Mouse (Mus musculus) heart, embryonic 11.5 days (tissue): ENCODE measurements around the gene Rap2a. TPM values are rescaled to one million over a fixed set of nuclear protein-coding genes. Genes with fewer than 3 reads are reported as not detected.
A peak's percentile ranks its signal among the peaks of the same experiment; 100 is the strongest.

Source experiments
- ATAC-seq: fragments of 200-750 bp; cut with Nextera tagmentation; replicated peaks from 2 replicates; pipeline ENCODE4 v1.8.0; 2017; ENCODE audit warnings: moderate library complexity; ENCODE audit not compliant: insufficient number of reproducible peaks, low FRiP score, low TSS enrichment
- H3K27ac ChIP-seq: fragments of 300-500 bp; sonication (generic); 2 replicates; pipeline ENCODE4 v1.5.1; 2014; ENCODE audit warnings: mild to moderate bottlenecking, low read depth, low read length
- H3K27me3 ChIP-seq: fragments of 300-500 bp; sonication (generic); 2 replicates; pipeline ENCODE4 v1.6.1; 2014; ENCODE audit warnings: mild to moderate bottlenecking, low read length, mixed read lengths; ENCODE audit not compliant: control insufficient read depth, insufficient read depth
- H3K36me3 ChIP-seq: fragments of 300-500 bp; sonication (generic); 2 replicates; pipeline ENCODE4 v1.6.1; 2014; ENCODE audit warnings: mild to moderate bottlenecking, low read length, moderate library complexity, mixed read lengths; ENCODE audit not compliant: control insufficient read depth, insufficient read depth
- H3K4me1 ChIP-seq: fragments of 300-500 bp; sonication (generic); 2 replicates; pipeline ENCODE4 v1.6.1; 2014; ENCODE audit warnings: low read length; ENCODE audit not compliant: control insufficient read depth, insufficient read depth
- H3K4me2 ChIP-seq: fragments of 300-500 bp; sonication (generic); 2 replicates; pipeline ENCODE4 v1.6.1; 2014; ENCODE audit warnings: mild to moderate bottlenecking, moderate library complexity
- H3K4me3 ChIP-seq: fragments of 300-500 bp; sonication (generic); 2 replicates; pipeline ENCODE4 v1.5.1; 2014; ENCODE audit warnings: low read depth, low read length
- H3K9ac ChIP-seq: fragments of 300-500 bp; sonication (generic); 2 replicates; pipeline ENCODE4 v1.6.1; 2014; ENCODE audit warnings: mild to moderate bottlenecking, low read depth, low read length, moderate library complexity
- H3K9me3 ChIP-seq: fragments of 300-500 bp; sonication (generic); replicated peaks from 2 replicates; pipeline ENCODE4 v1.6.1; 2016; ENCODE audit warnings: low read length; ENCODE audit not compliant: control insufficient read depth
- WGBS: fragments of 180-500 bp; shearing (Covaris S2); extraction: QIAGEN DNeasy Blood & Tissue Kit; methylation state at CpG from one replicate; pipeline ENCODE4 v1.1.7; 2014; ENCODE audit not compliant: insufficient replicate concordance; 5-methylcytosine and 5-hydroxymethylcytosine counted together
- polyA plus RNA-seq: library from polyadenylated mRNA; unstranded; fragments of >200 nt; fragmentation: Nextera tagmentation; extraction: Ambion mirVana; gene quantifications from 2 replicates; pipeline ENCODE4 v1.2.1, GENCODE M21; 2014

Rap2a gene
- polyA plus RNA-seq, 1 experiment from 2014 or later: 13.8 TPM

- peak overlapping the region; percentile 46 for H3K4me2 ChIP-seq
- no peaks in the 10 kb centered on the region; the same call in 1 of the 2 replicates for H3K36me3 ChIP-seq
- no peaks in the 10 kb centered on the region for H3K4me1 ChIP-seq
- H3K9ac ChIP-seq: no peak overlapping the region
- no peak for ATAC-seq
- WGBS: 84% methylated on average over 4 of the region's 4 CpGs
- H3K4me3 ChIP-seq: no peak overlapping the region
- no peak overlapping the region for H3K27ac ChIP-seq
- no peaks in the 10 kb centered on the region for H3K9me3 ChIP-seq
- no peaks in the 10 kb centered on the region for H3K27me3 ChIP-seq
Measured at GRCm38 (mm10) chr14:120480927-120481326, 2.7 kb downstream of the Rap2a start.

GRCm38 (mm10) chr14:120484561-120484960 is 6.3 kb downstream of the Rap2a start:
- no peak overlapping the region for H3K27ac ChIP-seq
- no peak overlapping the region for H3K4me3 ChIP-seq
- H3K36me3 ChIP-seq: no peaks in the 10 kb centered on the region; the same call in 1 of the 2 replicates
- no peaks in the 10 kb centered on the region for H3K9me3 ChIP-seq
- H3K4me1 ChIP-seq: 0 out of 2 replicates have a peak, but pooled peaks cover 4% of the 10 kb centered on the region
- H3K9ac ChIP-seq: no peak overlapping the region
- H3K4me2 ChIP-seq: no peak overlapping the region
- no peak for ATAC-seq
- 86% methylated on average over 5 of the region's 5 CpGs for WGBS
- no peaks in the 10 kb centered on the region for H3K27me3 ChIP-seq

GRCm38 (mm10) chr14:120496284-120496683 is 18.0 kb downstream of the Rap2a start:
- no peak overlapping the region for H3K9ac ChIP-seq
- ATAC-seq: peak; percentile 41; the same call in 1 of the 2 replicates
- H3K4me2 ChIP-seq: 0 out of 2 replicates have a peak overlapping the region, but pooled peaks have one; percentile 1
- H3K4me3 ChIP-seq: no peak overlapping the region
- H3K27me3 ChIP-seq: no peaks in the 10 kb centered on the region
- H3K36me3 ChIP-seq: no peaks in the 10 kb centered on the region
- H3K9me3 ChIP-seq: no peaks in the 10 kb centered on the region
- peaks cover 28% of the 10 kb centered on the region for H3K4me1 ChIP-seq
- 23% methylated on average over 5 of the region's 5 CpGs for WGBS
- H3K27ac ChIP-seq: peak overlapping the region; percentile 17; the same call in 1 of the 2 replicates

- no peaks in the 10 kb centered on the region for H3K9me3 ChIP-seq
- H3K4me2 ChIP-seq: no peak overlapping the region; the same call in 1 of the 2 replicates
- no peak overlapping the region for H3K4me3 ChIP-seq
- no peak overlapping the region for H3K9ac ChIP-seq
- H3K4me1 ChIP-seq: peaks cover 28% of the 10 kb centered on the region
- no peak overlapping the region for H3K27ac ChIP-seq
- H3K36me3 ChIP-seq: no peaks in the 10 kb centered on the region
- WGBS: 66% methylated on average over 5 of the region's 5 CpGs
- ATAC-seq: no peak
- no peaks in the 10 kb centered on the region for H3K27me3 ChIP-seq
Measured at GRCm38 (mm10) chr14:120496827-120497226, 18.6 kb downstream of the Rap2a start.

- Histone ChIP-seq H3K36me3 (no peaks in the 10 kb centered on the region), H3K4me3 (no peak overlapping the region), H3K9me3 (no peaks in the 10 kb centered on the region), H3K9ac (no peak overlapping the region), H3K27me3 (no peaks in the 10 kb centered on the region), H3K4me2 (no peak overlapping the region), H3K27ac (no peak overlapping the region), H3K4me1 (peaks cover 28% of the 10 kb centered on the region)
- WGBS: 87% methylated on average over 10 of the region's 10 CpGs
- ATAC-seq: no peak
Measured at GRCm38 (mm10) chr14:120499096-120499495, 20.9 kb downstream of the Rap2a start.

- H3K9me3 ChIP-seq: no peaks in the 10 kb centered on the region
- H3K27ac ChIP-seq: no peak overlapping the region
- no peak for ATAC-seq
- no peaks in the 10 kb centered on the region for H3K27me3 ChIP-seq
- no peaks in the 10 kb centered on the region for H3K36me3 ChIP-seq
- H3K9ac ChIP-seq: no peak overlapping the region
- H3K4me3 ChIP-seq: no peak overlapping the region
- WGBS: 79% methylated on average over 6 of the region's 6 CpGs
- no peak overlapping the region for H3K4me2 ChIP-seq
- H3K4me1 ChIP-seq: peaks cover 26% of the 10 kb centered on the region
Measured at GRCm38 (mm10) chr14:120499601-120500000, 21.4 kb downstream of the Rap2a start.

- ATAC-seq: no peak
- WGBS: 75% methylated on average over 12 of the region's 12 CpGs
- Histone ChIP-seq H3K27ac (no peak overlapping the region), H3K4me1 (peaks cover 25% of the 10 kb centered on the region), H3K9ac (no peak overlapping the region), H3K4me3 (no peak overlapping the region), H3K27me3 (no peaks in the 10 kb centered on the region), H3K9me3 (no peaks in the 10 kb centered on the region), H3K4me2 (no peak overlapping the region), H3K36me3 (no peaks in the 10 kb centered on the region)
Measured at GRCm38 (mm10) chr14:120500021-120500560, 21.8 kb downstream of the Rap2a start.

GRCm38 (mm10) chr14:120500791-120501190 is 22.5 kb downstream of the Rap2a start:
- ATAC-seq: no peak
- Histone ChIP-seq H3K27ac (no peak overlapping the region), H3K9ac (no peak overlapping the region), H3K4me3 (no peak overlapping the region), H3K4me1 (peaks cover 22% of the 10 kb centered on the region), H3K36me3 (no peaks in the 10 kb centered on the region), H3K4me2 (no peak overlapping the region), H3K9me3 (no peaks in the 10 kb centered on the region), H3K27me3 (no peaks in the 10 kb centered on the region)
- WGBS: 82% methylated on average over 5 of the region's 5 CpGs

- no peak overlapping the region for H3K9ac ChIP-seq
- WGBS: 95% methylated on average over 12 of the region's 12 CpGs
- H3K36me3 ChIP-seq: no peaks in the 10 kb centered on the region
- no peak overlapping the region for H3K27ac ChIP-seq
- no peak for ATAC-seq
- no peaks in the 10 kb centered on the region for H3K9me3 ChIP-seq
- no peaks in the 10 kb centered on the region for H3K27me3 ChIP-seq
- no peak overlapping the region for H3K4me3 ChIP-seq
- no peak overlapping the region for H3K4me2 ChIP-seq
- H3K4me1 ChIP-seq: peaks cover 18% of the 10 kb centered on the region
Measured at GRCm38 (mm10) chr14:120503641-120504040, 25.4 kb downstream of the Rap2a start.
